Mouse (Mus musculus) 416B (cell line): ENCODE results near the gene Skap1.

ENCODE experiments used
- DNase-seq: peaks from one replicate; pipeline ENCODE4 v3.0.0; 2011; ENCODE audit warnings: low read depth

Gene Skap1

DNA sequence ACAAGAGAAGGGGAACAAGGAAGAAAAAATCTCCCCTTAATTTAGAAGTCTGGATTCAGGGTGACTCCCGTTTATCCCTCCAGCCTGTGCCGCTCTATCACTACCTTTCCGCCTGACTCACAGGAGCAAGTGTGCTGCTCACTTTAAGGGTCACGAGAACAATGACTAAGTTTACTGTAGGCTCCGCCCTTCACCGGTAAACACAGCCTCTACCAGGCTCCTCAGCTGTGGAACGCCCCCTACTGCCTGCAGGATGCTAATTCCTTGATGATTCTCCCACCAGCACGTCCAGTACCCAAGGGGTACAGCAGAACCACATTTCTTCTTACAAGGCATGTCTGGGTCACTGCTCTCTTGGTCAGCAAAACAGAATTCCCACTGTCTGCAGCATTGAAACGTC, 158.4 kb downstream of the Skap1 start:
- DNase-seq, result peak; percentile 74

GRCm38 (mm10) chr11:96624436-96624835, 160.0 kb downstream of the Skap1 start:
- DNase-seq, result no peak

DNA sequence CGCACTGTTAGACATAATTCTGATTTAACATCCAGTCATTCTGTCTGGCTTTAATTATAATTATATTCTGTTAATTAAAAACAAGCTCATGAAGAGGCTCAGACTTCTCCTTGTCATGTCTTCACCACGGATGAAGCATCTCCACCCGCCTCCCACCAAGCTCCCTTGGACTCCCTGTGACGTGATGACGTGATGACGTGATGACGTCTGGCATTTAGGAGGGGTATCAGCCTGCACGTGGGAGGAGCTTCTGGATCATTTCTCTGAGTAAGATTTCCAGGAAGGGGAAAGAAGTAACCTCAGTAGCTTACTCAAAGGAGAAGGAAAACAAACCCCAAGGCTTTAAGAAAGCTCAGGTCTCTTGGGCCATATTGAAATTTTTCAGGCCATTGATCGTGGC, 165.4 kb downstream of the Skap1 start:
- DNase-seq, result no peak

- no peak for DNase-seq
These were observed 167.1 kb downstream of the Skap1 start for GRCm38 (mm10) chr11:96631521-96631920.

DNA sequence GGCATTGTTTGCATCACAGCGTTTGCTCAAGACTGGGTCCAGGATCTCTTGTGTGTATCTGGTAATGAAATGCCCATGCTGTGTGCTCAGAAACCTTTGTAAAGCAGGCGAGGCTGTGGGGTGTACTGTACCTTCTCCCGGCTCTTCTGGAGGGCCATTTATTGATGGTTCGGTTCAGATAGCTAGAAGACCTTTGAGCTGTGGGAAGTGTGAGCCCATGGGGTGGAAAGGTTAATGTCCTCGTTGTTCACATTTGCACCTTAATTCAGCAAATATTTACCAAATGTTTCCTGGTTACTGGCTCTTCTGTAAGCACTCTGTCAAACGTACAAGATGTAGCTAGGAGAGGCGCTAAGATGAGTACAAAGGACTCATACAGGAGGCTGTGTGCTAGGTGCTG, 173.5 kb downstream of the Skap1 start:
- DNase-seq, result no peak

DNA sequence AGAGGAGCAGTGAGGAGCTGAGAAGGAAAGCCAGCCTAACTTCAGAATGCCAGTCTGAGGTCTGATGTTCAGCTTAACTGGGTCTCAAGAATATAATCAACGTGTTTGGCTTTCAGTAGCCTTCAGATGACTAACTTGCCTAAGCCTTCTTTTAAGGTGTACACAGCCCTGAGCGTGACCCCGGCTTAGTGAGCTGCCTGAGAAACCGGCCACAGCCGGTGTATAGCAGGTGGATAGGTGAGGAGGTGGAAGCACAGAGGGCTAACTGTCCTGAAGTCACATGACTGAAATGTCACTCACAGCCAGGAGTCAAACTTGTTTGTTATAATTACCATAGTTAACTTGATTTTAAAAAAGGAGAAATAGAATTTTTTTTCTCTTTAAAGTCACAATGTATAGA, 175.4 kb downstream of the Skap1 start:
- no peak for DNase-seq

DNA sequence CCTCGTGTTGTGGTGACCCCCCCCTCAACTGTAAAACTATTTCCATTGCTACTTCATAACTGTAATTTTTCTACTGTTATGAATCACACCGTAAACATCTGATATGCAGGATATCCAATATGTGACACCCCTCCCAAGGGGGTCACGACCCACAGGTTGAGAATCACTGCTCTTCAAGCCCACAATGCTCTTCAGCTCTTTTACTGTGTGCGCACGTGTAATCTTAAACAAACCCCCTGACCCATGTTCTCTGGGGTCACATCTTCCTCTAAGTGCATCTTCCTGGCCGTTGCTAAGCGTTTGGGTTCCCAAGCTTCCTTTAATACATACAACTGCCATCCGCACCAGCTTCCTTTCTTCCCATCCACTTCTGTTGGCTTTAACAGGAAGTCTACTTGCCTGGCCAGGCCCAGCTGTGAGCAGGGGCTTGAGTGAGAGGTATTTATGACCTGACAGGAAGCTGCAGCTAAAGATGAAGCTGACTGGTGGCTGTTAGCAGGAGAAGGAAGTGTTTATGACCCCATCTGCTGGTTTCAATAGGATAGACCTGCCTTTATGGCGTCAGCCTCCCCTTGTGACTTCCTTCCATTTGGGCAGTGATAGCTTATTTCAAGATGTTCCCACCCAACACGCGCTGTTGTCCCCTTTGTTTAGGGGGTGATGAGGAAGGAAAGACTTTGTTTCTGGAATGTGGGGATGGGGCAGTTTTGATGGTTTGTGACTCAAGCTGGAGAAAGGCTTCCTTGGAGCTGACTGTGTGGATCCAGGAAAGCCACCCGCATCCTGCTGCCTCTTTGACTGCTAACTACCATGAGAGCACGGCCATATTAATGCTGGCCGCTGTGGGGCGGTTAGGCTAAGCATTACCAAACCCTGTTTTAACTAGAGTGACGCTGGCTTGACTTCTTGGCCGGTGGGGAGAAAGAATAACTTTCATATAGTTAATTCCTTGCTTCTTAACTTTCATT, 178.1 kb downstream of the Skap1 start:
- peak; percentile 25 for DNase-seq

GRCm38 (mm10) chr11:96644969-96645368, 180.6 kb downstream of the Skap1 start:
- DNase-seq, result peak; percentile 14

- no peak for DNase-seq
These were observed 181.2 kb downstream of the Skap1 start for GRCm38 (mm10) chr11:96645538-96646037.

- no peak for DNase-seq
These were observed 187.5 kb downstream of the Skap1 start for GRCm38 (mm10) chr11:96651848-96652247.

GRCm38 (mm10) chr11:96653867-96654266, 189.5 kb downstream of the Skap1 start:
- DNase-seq, result peak; percentile 52

DNA sequence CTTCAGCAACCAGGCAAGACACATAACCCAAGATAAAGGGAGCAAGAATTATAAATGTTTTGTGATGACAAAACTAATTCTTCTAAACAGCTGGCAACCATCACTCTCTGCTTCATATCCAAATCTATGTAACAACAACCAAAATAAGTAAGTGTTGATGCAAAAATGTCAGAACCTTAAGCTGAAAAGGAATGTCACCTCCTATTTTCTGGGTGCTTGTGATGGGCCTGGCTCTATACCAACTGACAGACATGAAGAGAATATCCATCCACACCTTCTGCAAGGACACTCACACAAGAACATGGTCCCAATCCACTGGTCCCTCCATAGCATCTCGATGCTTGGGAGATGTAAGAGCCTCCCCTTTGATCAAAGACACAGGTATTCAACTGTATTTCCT, 194.0 kb downstream of the Skap1 start:
- no peak for DNase-seq

DNA sequence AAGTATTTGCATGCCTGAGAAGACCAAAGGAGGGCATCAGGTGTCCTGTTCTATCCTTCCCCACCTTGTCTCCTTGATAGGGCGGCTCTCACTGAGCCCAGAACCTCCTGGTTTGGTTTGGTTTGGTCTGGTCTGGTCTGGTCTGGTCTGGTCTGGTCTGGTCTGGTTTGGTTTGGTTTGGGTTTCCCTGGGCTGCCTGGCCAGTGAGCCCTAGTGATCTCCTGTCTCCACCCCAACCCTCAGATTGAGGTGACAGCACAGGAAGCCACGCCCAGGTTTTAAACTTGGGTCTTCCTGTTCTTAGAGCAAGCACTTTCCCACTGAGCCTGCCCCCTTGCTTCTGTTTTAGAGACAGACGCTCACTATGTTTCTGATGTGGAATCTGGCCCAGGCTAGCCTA, 202.5 kb downstream of the Skap1 start:
- peak; percentile 89 for DNase-seq

GRCm38 (mm10) chr11:96668367-96668766, 204.0 kb downstream of the Skap1 start:
- DNase-seq, result peak; percentile 5

DNA sequence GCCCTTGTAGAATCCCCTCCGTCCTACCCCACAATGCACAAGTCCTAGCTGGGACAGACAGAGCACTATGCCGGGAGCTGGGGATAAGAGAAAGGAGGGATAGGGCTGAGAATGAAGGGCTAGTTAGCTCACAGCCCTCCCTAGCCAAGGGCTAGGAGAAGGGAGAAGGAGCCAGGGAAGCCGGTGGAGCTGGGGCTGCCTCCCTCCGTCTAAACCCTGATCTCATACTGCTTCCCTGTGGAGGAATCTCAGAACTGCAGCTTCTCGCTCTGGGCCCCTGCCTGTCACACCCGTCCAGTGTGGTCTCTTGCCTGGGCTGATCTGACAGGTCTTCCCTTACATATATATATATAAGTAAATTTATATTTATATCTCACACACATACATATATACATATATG, 209.4 kb downstream of the Skap1 start:
- peak; percentile 27 for DNase-seq

GRCm38 (mm10) chr11:96674786-96675365, 210.5 kb downstream of the Skap1 start:
- DNase-seq, result no peak

- DNase-seq, result no peak
These were observed 213.6 kb downstream of the Skap1 start for GRCm38 (mm10) chr11:96678026-96678425.

GRCm38 (mm10) chr11:96679026-96679425, 214.6 kb downstream of the Skap1 start:
- DNase-seq, result no peak

GRCm38 (mm10) chr11:96685381-96685780, 221.0 kb downstream of the Skap1 start:
- DNase-seq, result peak; percentile 35

GRCm38 (mm10) chr11:96686713-96687280, 222.4 kb downstream of the Skap1 start:
- DNase-seq, result no peak

DNA sequence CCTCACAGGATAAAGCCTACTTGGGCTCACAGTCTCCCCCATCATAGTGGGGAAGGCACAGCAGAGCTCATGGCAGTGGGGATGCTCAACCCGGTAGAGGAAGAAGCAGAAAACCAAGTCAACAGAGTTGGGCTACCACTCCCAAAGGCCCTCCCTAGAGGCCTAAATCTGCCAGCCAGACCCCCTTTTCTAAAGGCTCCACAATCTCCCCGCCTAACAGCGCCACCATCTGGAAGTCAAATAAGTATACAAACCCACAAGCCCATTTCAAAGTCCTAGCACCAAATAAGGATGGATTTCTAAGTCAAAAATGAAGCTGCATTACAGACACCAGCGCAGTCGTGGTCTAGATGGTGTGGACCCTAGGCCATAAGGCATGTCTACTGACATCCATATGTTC, 227.9 kb downstream of the Skap1 start:
- DNase-seq, result no peak

DNA sequence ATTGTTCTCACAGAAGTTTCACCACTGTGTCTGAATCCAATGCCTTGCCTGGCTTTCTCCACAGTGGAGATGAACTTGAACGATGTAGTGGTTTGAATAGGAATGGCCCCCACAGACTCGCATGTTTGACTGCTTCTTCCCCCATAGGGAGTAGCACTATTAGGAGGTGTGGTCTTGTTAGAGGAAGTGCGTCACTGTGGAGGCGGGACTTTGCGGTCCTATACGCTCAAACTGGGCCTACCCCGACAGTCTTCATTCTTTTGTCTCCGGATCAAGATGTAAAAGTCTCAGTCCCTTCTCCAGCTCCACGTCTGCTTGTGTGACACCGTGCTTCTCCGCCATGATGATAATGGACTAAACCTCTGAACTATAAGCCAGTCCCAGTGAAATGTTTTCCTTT, 229.0 kb downstream of the Skap1 start:
- no peak for DNase-seq

- DNase-seq, result no peak
These were observed 230.4 kb downstream of the Skap1 start for GRCm38 (mm10) chr11:96694774-96695173.
